Mouse (Mus musculus): ENCODE measurements at regions not wholly inside any gene's neighbourhood (a gene's known extent, or its start where the extent isn't known, plus 50 kb on each side); places are given as distances from the start of the nearest gene placed in this dataset.
A peak's percentile ranks its signal among the peaks of the same experiment; 100 is the strongest.

GRCm38 (mm10) chr4:64259348-64260187 lies 212.8 kb upstream of the Tnc start:
- no peak overlapping the region for H3K4me2 ChIP-seq
- no peaks in the 10 kb centered on the region for H3K36me3 ChIP-seq
- no peaks in the 10 kb centered on the region for H3K9me3 ChIP-seq
- H3K4me1 ChIP-seq (replicated peaks): no peaks in the 10 kb centered on the region
- peak; percentile 86 for ATAC-seq (ENCODE audit: low FRiP score)
- WGBS: 68% methylated on average over 6 of the region's 6 CpGs
- no peak overlapping the region for H3K4me3 ChIP-seq
- H3K9ac ChIP-seq: no peak overlapping the region
- H3K27me3 ChIP-seq: no peaks in the 10 kb centered on the region
- no peak overlapping the region for H3K27ac ChIP-seq

GRCm38 (mm10) chr4:64255253-64255652 lies 208.4 kb upstream of the Tnc start:
- Histone ChIP-seq H3K36me3 (no peaks in the 10 kb centered on the region), H3K9me3 (no peaks in the 10 kb centered on the region), H3K27me3 (no peaks in the 10 kb centered on the region), H3K27ac (no peak overlapping the region), H3K4me3 (no peak overlapping the region), H3K9ac (no peak overlapping the region), H3K4me1 (replicated peaks) (no peaks in the 10 kb centered on the region), H3K4me2 (no peak overlapping the region)
- no peak for ATAC-seq (ENCODE audit: low FRiP score)
- 31% methylated on average over 8 of the region's 8 CpGs for WGBS

DNA sequence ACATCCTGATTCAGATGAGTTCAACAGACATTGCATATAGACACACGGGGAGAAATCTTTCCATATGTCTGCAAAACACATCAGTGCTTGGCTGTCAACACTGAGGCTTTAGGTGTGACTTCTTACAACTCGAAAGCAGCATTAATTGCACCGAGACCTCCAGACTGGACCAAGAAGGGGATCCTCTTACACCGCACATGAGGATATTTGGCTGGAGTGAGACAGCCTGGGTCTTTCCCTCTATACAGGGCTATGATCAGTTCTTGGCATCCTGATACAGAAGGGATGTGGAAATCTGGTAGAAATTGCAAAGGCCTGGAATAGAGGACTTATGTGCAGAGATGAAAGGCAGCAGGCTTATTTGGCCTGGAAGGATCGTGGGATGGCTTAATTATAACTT lies 203.9 kb upstream of the Tnc start:
- H3K4me1 ChIP-seq (replicated peaks): no peaks in the 10 kb centered on the region
- H3K9me3 ChIP-seq: no peaks in the 10 kb centered on the region
- no peak for ATAC-seq (ENCODE audit: low FRiP score)
- no peak overlapping the region for H3K4me2 ChIP-seq
- no peak overlapping the region for H3K9ac ChIP-seq
- no peak overlapping the region for H3K4me3 ChIP-seq
- no peaks in the 10 kb centered on the region for H3K36me3 ChIP-seq
- WGBS: 88% methylated on average over 5 of the region's 5 CpGs
- H3K27me3 ChIP-seq: no peaks in the 10 kb centered on the region
- no peak overlapping the region for H3K27ac ChIP-seq

- H3K9me3 ChIP-seq: no peaks in the 10 kb centered on the region
- no peaks in the 10 kb centered on the region for H3K27me3 ChIP-seq
- ATAC-seq (ENCODE audit: low FRiP score): no peak
- H3K4me1 ChIP-seq (replicated peaks): no peaks in the 10 kb centered on the region
- no peak overlapping the region for H3K9ac ChIP-seq
- 70% methylated on average over 5 of the region's 5 CpGs for WGBS
- no peak overlapping the region for H3K27ac ChIP-seq
- no peak overlapping the region for H3K4me3 ChIP-seq
- H3K4me2 ChIP-seq: no peak overlapping the region
- H3K36me3 ChIP-seq: no peaks in the 10 kb centered on the region
These were observed 191.5 kb upstream of the Tnc start for GRCm38 (mm10) chr4:64238196-64238740.

DNA sequence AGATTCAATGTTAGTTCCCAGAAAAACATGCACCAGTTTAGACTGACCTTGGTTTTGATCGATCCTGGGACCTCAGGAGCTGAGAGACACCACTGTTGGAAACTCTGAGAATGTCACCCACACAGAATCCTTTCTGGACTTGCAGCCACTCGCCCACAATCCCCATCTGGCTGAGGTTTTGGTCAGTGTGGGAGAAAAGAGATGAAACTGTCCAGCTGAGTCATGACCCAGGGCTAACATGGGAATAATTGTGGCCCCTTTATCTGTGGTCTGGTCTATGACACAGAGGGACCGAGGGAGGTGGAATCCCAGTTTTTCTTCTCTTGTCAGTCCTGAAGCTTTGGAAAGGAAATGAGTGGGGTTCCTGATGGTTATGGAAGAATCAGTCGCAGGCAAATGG lies 188.7 kb upstream of the Tnc start:
- H3K9me3 ChIP-seq: no peaks in the 10 kb centered on the region
- H3K9ac ChIP-seq: no peak overlapping the region
- 84% methylated on average over 4 of the region's 4 CpGs for WGBS
- H3K27ac ChIP-seq: no peak overlapping the region
- ATAC-seq (ENCODE audit: low FRiP score): no peak
- no peak overlapping the region for H3K4me3 ChIP-seq
- H3K36me3 ChIP-seq: no peaks in the 10 kb centered on the region
- no peaks in the 10 kb centered on the region for H3K4me1 ChIP-seq (replicated peaks)
- no peaks in the 10 kb centered on the region for H3K27me3 ChIP-seq
- H3K4me2 ChIP-seq: no peak overlapping the region

- Histone ChIP-seq H3K9ac (no peak overlapping the region), H3K4me1 (replicated peaks) (no peaks in the 10 kb centered on the region), H3K9me3 (no peaks in the 10 kb centered on the region), H3K36me3 (no peaks in the 10 kb centered on the region), H3K27me3 (no peaks in the 10 kb centered on the region), H3K4me2 (no peak overlapping the region), H3K27ac (no peak overlapping the region), H3K4me3 (no peak overlapping the region)
- 40% methylated on average over 4 of the region's 4 CpGs for WGBS
- no peak for ATAC-seq (ENCODE audit: low FRiP score)
These were observed 185.3 kb upstream of the Tnc start for GRCm38 (mm10) chr4:64232159-64232558.

DNA sequence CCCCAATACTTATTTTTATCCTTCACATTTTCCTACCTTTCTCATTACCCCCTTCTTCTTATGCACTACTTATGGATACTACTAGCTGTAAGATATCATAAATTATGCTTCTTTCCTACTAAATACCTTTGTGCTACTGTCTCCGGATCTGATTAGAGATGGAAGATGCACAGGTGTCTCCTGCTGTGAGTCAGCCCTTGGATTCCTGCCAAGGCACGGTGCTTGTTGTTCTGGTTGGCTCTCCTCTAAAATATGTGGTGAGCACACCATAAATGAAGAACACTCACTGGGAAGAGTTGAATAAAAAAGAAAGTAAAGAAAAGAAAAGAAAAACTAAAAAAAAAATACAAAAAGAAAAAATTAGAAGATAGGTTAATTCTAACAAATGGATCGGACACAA lies 181.5 kb upstream of the Tnc start:
- Histone ChIP-seq H3K9me3 (no peaks in the 10 kb centered on the region), H3K4me2 (no peak overlapping the region), H3K27ac (no peak overlapping the region), H3K4me1 (replicated peaks) (no peaks in the 10 kb centered on the region), H3K36me3 (no peaks in the 10 kb centered on the region), H3K27me3 (no peaks in the 10 kb centered on the region), H3K9ac (no peak overlapping the region), H3K4me3 (no peak overlapping the region)
- ATAC-seq (ENCODE audit: low FRiP score): no peak
- 65% methylated on average over 3 of the region's 3 CpGs for WGBS

- ATAC-seq (ENCODE audit: low FRiP score): no peak
These were observed 179.8 kb upstream of the Tnc start for GRCm38 (mm10) chr4:64226635-64227034.

GRCm38 (mm10) chr4:64224918-64225317 lies 178.1 kb upstream of the Tnc start:
- Histone ChIP-seq H3K9ac (no peak overlapping the region), H3K27me3 (no peaks in the 10 kb centered on the region), H3K4me2 (no peak overlapping the region), H3K4me3 (no peak overlapping the region), H3K9me3 (no peaks in the 10 kb centered on the region), H3K27ac (no peak overlapping the region), H3K4me1 (replicated peaks) (no peaks in the 10 kb centered on the region), H3K36me3 (no peaks in the 10 kb centered on the region)
- WGBS: 83% methylated on average over 5 of the region's 5 CpGs
- ATAC-seq (ENCODE audit: low FRiP score): no peak

More at GRCm38 (mm10) chr4:64226635-64227034, 179.8 kb upstream of the Tnc start:
- Histone ChIP-seq H3K27ac (no peak overlapping the region), H3K4me1 (replicated peaks) (no peaks in the 10 kb centered on the region), H3K4me2 (no peak overlapping the region), H3K9me3 (no peaks in the 10 kb centered on the region), H3K36me3 (no peaks in the 10 kb centered on the region), H3K4me3 (no peak overlapping the region), H3K9ac (no peak overlapping the region), H3K27me3 (no peaks in the 10 kb centered on the region)

DNA sequence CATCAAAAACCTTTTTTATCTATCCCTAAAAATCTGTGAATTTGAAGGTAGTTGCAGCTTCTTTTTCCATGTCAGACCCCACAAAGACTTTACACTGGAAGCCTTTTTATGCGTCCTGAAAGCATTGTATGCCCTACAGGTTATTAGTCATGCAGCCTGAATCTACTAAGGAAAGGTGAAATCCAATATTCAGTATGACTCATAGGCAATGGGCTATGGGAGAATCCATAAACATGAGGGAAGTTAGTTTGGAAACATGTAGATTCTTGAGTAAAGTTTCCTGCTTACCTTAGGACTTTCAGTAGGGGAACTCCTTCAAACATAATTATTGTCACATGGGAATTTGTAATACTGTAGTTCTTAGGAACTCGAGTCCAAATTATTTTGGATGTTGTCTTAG lies 173.0 kb upstream of the Tnc start:
- 86% methylated on average over 2 of the region's 2 CpGs for WGBS
- Histone ChIP-seq H3K9me3 (no peaks in the 10 kb centered on the region), H3K4me3 (no peak overlapping the region), H3K4me1 (replicated peaks) (no peaks in the 10 kb centered on the region), H3K4me2 (no peak overlapping the region), H3K27me3 (no peaks in the 10 kb centered on the region), H3K9ac (no peak overlapping the region), H3K27ac (no peak overlapping the region), H3K36me3 (no peaks in the 10 kb centered on the region)
- ATAC-seq (ENCODE audit: low FRiP score): no peak

DNA sequence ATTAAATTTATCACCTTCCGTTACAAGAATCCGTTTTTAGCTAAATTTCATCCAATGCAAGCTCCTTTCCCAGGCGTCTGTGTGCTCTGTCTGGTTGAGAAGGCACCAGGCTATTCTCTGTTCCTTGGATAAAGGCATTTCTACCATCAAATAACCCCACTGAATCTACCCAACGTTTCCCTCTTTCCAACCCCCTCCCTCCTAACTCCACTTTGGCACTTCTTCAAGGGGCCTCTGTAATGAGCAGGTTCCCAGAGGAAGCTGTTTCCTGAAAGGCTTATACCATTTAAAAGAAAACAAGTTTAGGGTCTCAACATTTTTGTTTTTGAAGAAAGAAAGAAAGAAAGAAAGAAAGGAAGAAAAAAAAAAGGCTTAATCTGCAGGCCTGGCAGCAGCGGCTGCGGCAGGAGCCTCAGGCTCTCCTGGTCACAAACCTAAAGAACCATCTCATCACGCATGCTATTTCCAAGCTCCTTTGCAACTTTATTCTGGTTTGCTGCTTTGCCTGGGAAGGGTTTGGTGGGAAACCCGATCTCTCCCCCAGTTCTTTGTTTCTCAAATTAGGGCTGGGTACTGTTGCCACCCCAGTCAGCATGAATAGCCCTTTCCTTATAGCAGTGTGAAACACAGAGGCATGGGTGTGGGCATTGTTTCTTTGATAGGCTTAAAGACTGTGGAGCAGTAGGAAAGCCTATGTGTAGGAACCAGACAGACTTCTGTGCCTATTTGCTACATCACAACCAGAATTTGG lies 160.5 kb upstream of the Tnc start:
- no peaks in the 10 kb centered on the region for H3K27me3 ChIP-seq
- H3K9ac ChIP-seq: no peak overlapping the region
- 37% methylated on average over 8 of the region's 8 CpGs for WGBS
- H3K9me3 ChIP-seq: no peaks in the 10 kb centered on the region
- no peaks in the 10 kb centered on the region for H3K36me3 ChIP-seq
- peak overlapping the region; percentile 40; the same call in 1 of the 2 replicates for H3K27ac ChIP-seq
- peak; percentile 80 for ATAC-seq (ENCODE audit: low FRiP score)
- H3K4me3 ChIP-seq: no peak overlapping the region
- 0 out of 2 replicates have a peak, but pooled peaks cover 3% of the 10 kb centered on the region for H3K4me1 ChIP-seq (replicated peaks)
- H3K4me2 ChIP-seq: no peak overlapping the region

DNA sequence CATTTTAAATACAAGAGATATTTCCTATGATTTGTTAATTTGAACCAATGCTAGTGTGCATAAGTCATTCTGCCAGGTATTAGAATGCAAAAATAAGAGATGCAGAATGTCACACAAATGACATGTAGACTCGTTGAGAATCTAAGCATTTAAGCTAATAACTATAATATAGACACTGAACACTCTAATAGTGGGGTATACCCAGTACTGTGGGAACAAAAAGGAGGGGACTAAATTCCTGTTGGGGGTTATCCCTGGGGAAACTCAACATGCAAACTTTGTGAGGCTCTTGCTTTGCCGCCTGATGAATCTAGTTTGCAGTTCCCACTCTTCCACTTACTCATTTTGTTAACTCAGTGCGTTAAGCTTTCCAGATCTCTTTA lies 154.0 kb upstream of the Tnc start:
- no peak overlapping the region for H3K4me3 ChIP-seq
- no peak overlapping the region for H3K4me2 ChIP-seq
- WGBS: 91% methylated on average over 3 of the region's 3 CpGs

More for the DNA sequence above, 154.0 kb upstream of the Tnc start:
- Histone ChIP-seq H3K27me3 (no peaks in the 10 kb centered on the region), H3K9me3 (no peaks in the 10 kb centered on the region), H3K27ac (no peak overlapping the region), H3K4me1 (replicated peaks) (0 out of 2 replicates have a peak, but pooled peaks cover 3% of the 10 kb centered on the region), H3K9ac (no peak overlapping the region), H3K36me3 (no peaks in the 10 kb centered on the region)
- ATAC-seq (ENCODE audit: low FRiP score): no peak

Data from hindbrain, embryonic 13.5 days (tissue).